Mouse (Mus musculus): ENCODE data around the gene Gata3.

Gene Gata3

GRCm38 (mm10) chr2:9885217-9885770 is 4.5 kb downstream of the Gata3 start:
- DNase-seq (ENCODE audit: low spot score): no peak

- DNase-seq (ENCODE audit: low spot score): no peak
Measured at GRCm38 (mm10) chr2:9884533-9885216, 5.2 kb downstream of the Gata3 start.

GRCm38 (mm10) chr2:9883803-9884532 is 5.9 kb downstream of the Gata3 start:
- no peak for DNase-seq (ENCODE audit: low spot score)

- no peak for DNase-seq (ENCODE audit: low spot score)
Measured at GRCm38 (mm10) chr2:9882926-9883802, 6.7 kb downstream of the Gata3 start.

DNA sequence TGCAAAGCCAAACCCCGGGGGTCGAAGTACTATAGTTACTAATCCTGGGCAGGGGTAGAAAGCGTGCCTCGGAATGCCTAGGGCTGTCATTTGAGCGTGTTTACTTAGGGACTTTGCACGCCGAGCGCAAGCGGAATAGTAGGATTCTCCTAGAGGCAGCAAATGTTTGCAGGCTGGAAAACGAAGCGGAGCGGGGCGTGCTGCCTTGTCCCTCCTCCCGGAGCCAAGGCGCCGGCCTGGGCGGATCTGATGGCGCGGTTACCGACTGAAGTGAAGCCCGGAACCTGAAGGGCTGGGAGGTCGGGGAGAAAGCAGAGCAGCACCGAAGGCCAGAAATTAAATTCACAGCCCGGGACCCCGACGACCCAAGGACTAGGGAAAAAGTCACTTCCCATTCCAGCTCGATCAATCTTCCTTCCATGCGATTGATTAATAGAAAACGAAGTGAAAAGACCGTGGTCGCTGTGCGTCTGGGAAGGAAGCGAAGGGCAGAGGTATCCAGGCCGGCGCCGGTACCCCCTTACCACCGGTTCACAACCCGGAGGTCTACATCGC is 7.4 kb downstream of the Gata3 start:
- DNase-seq (ENCODE audit: low spot score): no peak

- DNase-seq (ENCODE audit: low spot score): no peak
Measured at GRCm38 (mm10) chr2:9881611-9882023, 8.2 kb downstream of the Gata3 start.

DNA sequence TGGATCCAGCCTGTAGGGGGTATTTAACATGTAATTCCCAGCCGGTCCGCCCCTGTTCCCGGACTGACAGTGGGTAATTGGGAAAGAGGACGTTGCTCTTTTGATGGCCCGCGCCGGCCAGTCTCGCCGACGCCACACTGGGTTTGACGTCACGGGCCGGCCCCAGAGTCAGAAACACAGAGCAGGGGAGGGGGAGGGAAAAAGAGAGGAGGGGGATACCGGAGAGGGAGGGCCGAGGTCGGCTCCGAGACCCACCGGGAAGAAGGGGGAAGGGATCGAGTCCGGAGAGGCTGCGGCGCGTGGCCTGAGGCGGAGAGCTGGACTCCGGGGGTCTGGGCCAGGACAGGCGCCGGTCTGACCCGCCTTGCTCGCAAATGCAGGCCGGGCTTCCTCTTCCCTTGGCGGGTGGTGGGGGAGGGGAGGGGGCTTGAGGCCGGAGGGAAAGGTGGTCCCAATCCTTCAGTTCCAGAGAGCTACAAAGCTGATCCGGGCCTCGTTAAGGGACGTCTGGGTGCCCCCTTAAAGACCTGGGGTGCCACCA is 8.7 kb downstream of the Gata3 start, which contains the start of gene 4930412O13Rik:
TSS of gene 4930412O13Rik (plus strand) at position 202 of the 541 bp plus-strand sequence.
- DNase-seq (ENCODE audit: low spot score): no peak

DNA sequence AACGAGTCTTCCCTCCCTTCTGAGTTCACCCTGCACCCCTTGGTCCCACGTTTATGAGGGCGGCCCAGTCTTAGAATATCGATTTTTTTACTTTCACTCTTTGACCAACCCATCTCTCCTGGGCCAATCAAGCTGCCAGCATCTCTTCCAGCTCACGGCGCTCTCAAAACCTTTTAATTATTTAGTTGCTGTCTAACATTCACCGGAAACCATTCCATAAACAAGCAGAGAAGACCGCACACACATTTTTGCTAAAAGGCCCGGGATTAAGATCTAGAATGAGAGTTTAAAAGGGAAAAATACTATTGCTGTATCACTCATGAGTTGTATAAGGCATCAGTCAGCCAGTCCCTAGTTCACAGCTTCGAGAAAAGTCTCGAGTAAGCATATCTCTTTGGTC is 9.6 kb downstream of the Gata3 start:
- no peak for DNase-seq (ENCODE audit: low spot score)

DNA sequence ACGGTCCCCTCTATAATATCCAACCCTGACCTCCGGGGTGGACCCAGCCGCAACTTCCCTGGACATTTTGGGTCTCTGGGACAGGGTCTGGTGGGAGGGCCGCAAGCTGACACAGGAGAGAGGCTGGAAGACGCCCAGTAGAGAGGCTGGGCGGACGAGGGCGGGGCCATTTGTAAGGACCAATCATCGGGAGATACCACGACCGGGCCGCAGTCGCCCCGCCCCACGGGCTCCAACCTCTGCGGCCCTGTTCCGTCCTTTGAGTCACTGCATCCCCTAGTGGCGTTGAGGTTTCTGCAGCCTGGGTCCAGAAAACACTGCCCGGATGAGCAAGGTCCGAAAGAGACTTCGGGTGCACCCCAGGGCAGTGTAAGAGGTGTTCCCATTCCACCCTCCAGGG is 10.3 kb downstream of the Gata3 start:
- DNase-seq (ENCODE audit: low spot score): no peak

DNA sequence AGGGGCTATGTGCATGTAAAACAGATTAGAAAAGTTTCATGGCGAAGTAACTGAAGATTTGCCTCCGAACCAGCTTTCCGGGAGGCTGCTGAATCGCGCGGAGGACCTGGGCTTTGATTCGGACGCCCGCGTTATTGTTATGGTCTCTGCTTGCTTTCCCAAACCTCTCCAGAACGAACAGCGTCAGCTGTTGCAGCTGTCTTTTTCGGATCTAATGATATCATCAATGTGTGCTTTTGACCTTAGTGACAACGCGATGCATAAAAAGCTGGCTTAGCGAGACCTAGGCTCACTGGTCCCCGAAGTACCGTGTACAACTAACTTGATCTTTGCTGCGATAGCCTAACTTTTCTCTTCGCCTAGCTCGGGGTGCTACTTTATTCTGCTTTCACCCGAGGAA is 10.7 kb downstream of the Gata3 start:
- DNase-seq (ENCODE audit: low spot score): no peak

- no peak for DNase-seq (ENCODE audit: low spot score)
Measured at GRCm38 (mm10) chr2:9878564-9879081, 11.2 kb downstream of the Gata3 start.

- DNase-seq (ENCODE audit: low spot score): no peak
Measured at GRCm38 (mm10) chr2:9877966-9878563, 11.8 kb downstream of the Gata3 start.

DNA sequence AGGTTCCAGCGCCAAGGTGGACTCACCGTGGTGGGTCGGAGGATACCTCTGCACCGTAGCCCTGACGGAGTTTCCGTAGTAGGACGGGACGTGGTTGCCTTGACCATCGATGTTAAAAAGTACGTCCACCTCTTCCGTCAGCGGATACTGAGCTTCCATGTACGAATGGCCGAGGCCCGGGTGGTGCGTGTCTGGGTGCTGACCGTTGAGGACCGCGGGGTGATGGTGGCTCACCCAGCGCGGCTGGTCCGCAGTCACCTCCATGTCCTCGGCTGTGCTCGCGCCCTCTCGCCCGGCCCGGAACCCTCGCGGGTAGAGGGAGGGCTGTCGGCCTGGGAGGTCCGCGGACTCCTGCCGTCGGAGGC is 12.5 kb downstream of the Gata3 start:
- DNase-seq (ENCODE audit: low spot score): no peak

DNA sequence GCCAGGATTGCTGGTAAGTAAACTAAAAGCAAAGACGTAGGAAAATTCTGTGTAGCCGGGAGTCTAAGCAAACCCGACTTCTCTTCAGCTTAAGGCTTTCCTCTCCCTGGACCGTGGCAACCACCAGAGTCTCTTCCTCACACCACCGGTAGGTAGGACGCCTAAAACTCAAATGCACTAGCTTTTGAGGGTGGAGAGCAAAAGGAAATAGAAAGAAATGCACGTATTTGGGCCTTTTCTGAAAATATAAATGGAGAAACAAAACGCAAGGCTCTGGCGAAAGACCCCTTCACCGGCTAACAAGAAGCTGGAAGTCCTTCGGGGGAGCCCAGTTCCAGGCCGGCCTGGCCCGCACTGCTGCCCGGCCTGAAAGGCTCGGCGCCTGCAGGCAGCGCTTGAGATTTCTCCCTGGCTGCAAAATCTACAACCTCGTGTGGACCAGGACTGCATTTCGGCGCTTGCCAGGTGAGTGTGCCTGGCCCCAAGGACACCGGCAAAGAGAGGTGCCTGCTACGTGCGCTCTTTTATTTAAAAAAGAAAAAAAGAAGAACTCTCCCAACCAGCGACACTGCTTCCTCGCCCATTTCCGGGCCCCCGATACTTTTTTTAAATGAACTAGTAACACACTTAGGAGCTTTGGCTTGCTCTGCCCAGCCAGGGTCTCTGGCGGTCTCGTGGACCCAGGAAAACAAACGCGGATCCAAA is 13.1 kb downstream of the Gata3 start:
- DNase-seq (ENCODE audit: low spot score): no peak

GRCm38 (mm10) chr2:9875676-9876357 is 14.0 kb downstream of the Gata3 start:
- DNase-seq (ENCODE audit: low spot score): no peak

GRCm38 (mm10) chr2:9875220-9875619 is 14.6 kb downstream of the Gata3 start:
- no peak for DNase-seq (ENCODE audit: low spot score)

GRCm38 (mm10) chr2:9874467-9875219 is 15.2 kb downstream of the Gata3 start:
- DNase-seq (ENCODE audit: low spot score): no peak

DNA sequence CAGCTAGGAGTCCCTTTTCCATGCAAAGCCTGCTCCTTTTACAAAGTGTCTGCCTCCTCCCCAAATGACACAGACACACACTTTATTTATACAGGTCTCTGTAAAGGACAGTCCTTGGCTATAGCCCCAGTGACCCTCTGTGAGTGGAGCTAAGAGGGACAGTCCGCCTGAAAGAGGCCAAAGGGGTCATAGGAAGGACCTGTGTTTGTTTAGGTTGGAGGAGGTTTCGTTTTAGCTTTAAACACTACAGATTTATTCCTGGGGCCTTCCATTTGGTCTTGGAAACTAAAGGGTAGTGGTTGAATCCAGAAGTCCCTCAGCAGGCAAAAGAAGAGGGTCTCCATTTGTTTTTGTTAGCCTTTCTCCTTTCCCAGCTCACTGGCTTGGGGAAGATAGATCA is 16.1 kb downstream of the Gata3 start:
- DNase-seq (ENCODE audit: low spot score): no peak

- DNase-seq (ENCODE audit: low spot score): no peak
Measured at GRCm38 (mm10) chr2:9872682-9873081, 17.2 kb downstream of the Gata3 start.

Data from layer of hippocampus, adult 9-10 months (tissue).